Mouse (Mus musculus): ENCODE results near the gene Wdr43. TPM values are rescaled to one million over a fixed set of nuclear protein-coding genes. Genes with fewer than 3 reads are reported as not detected.
A peak's percentile ranks its signal among the peaks of the same experiment; 100 is the strongest.

The Wdr43 gene
- total RNA-seq (2014; rRNA removed): 19.4 and 80.8 TPM in 2 replicates
- 33.6 and 36.0 TPM in 2 replicates for polyA plus RNA-seq (2015; fragmentation: Nextera tagmentation; extraction: Ambion mirVana)

DNA sequence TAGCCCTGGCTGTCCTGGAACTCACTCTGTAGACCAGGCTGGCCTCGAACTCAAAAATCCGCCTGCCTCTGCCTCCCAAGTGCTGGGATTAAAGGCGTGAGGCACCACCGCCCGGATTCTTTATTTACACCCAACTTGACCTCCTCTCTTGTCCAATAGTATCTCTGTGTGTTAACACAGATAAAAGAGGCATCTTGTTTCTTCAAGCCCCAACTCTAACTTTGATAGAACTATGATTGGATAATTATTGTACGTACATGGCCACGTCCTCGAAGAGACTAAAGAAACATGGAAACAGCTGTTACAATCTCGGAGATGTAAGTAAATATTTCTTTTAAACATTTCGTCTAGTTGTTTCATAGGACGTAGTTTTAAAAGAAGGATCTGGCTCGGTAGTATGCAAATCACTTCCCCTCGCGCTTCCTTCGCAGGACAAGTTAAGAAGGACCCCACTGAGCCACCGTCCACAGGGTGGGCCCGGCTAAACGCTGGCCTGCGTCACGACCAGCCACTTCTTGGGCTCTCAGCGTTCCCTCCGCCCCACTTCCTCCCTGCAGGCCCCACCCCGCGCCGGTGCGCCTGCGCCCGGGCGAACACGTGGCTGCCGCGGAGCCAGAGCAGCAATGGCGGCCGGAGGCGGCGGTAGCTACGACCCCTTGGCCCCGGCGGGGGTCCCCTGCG is at the start of gene Wdr43:
Gene Wdr43, plus strand, starts transcription at position 258 of the 681 bp plus-strand sequence.
- peak within 1 kb of the TSS; percentile 91 for H3K9ac ChIP-seq (replicated peaks; ENCODE audit: low read length)
- no peak for TF ChIP-seq CTCF (IDR thresholded peaks at IDR 0.05; ENCODE audit: low read depth)
- DNase-seq (ENCODE audit: low spot score) (peak; percentile 98), ATAC-seq (peak; percentile 100)
- peaks cover 15% of the 10 kb centered on the region for H3K4me1 ChIP-seq (ENCODE audit: insufficient read depth, low read length)
- H3K9me3 ChIP-seq (ENCODE audit: low read length): no peaks in the 10 kb centered on the region
- peak within 1 kb of the TSS; percentile 81 for H3K4me2 ChIP-seq (ENCODE audit: low read depth, low read length)
- 7% methylated on average over 40 of the region's 40 CpGs for WGBS
- no peaks in the 10 kb centered on the region for H3K27me3 ChIP-seq (ENCODE audit: insufficient read depth, low read length)
- H3K27ac ChIP-seq: peak within 1 kb of the TSS; percentile 64; the same call in 1 of the 2 replicates
- peak within 1 kb of the TSS; percentile 100 for H3K4me3 ChIP-seq (ENCODE audit: low read length)
- no peaks in the 10 kb centered on the region; the same call in 1 of the 2 replicates for H3K36me3 ChIP-seq (ENCODE audit: insufficient read depth, low read length)

DNA sequence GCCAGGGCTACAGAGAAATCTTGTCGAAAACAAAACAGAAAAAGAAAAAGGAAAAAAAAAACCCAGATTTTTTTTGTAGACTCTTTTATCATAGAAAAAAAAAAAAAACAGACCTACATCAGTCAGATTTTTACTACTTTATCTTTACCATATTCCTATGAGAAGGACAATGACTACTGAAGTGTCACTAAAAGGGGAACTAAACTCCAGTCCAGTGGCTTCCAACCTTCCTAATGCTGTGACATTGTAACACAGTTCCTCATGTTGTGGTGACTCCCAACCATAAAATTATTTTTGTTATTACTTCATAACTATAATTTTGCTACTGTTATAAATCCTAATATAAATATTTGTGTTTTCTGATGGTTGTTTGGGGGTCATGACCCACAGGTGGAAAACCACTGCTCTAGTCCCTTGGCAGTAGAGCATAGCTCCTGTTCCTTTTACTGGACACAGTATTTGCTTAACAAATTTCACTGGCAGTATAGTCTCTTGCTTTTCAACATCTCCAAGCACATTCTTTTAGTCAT is 36.5 kb upstream of the Wdr43 start:
- no peaks in the 10 kb centered on the region for H3K9me3 ChIP-seq (ENCODE audit: low read length)
- H3K27ac ChIP-seq: no peak overlapping the region
- no peak for TF ChIP-seq CTCF (IDR thresholded peaks at IDR 0.05; ENCODE audit: low read depth)
- no peaks in the 10 kb centered on the region for H3K36me3 ChIP-seq (ENCODE audit: insufficient read depth, low read length)
- H3K4me1 ChIP-seq (ENCODE audit: insufficient read depth, low read length): no peaks in the 10 kb centered on the region
- no peaks in the 10 kb centered on the region for H3K27me3 ChIP-seq (ENCODE audit: insufficient read depth, low read length)
- no peak overlapping the region for H3K9ac ChIP-seq (replicated peaks; ENCODE audit: low read length)
- 86% methylated on average over 1 of the region's 1 CpGs for WGBS
- ATAC-seq (no peak), DNase-seq (ENCODE audit: low spot score) (no peak)
- no peak overlapping the region for H3K4me2 ChIP-seq (ENCODE audit: low read depth, low read length)
- no peak overlapping the region for H3K4me3 ChIP-seq (ENCODE audit: low read length)

DNA sequence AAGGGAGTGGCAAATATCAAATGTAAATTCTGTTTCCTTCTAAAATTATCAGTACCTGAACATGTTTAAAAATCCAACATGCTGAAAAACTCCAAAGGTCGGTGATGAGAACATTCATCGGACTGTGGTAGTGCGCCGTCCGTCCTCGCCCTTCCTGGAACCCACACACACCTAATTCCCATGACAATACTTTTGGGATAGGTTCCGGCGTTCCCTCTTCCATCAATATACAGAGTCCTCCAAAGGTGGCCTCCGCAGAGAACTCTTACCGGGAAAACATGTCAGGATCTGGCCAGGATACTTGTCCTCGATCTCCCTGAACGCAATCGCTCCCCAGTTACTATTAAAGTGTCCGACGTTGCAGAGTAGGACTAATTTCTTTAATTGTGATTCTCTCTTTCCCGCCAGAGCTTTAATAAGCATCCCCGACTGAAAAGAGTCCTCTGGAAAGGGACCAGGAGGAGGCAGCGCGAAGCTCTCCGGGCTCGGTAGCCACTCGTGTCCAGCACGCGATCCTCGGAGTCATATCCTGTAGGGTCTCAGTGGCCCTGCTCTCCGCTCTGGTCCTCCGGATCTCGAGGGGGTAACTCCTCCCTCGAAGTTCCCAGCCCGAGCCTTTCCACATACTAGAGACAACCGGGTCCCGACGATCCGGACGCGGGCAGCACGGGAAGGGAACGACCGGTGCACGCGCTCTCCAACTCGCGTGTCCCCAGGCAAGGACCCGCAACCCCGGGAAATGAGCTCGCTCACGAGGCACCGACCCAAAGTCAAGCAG is 17.6 kb upstream of the Wdr43 start:
- H3K4me3 ChIP-seq (ENCODE audit: low read length): peak overlapping the region; percentile 78
- H3K4me1 ChIP-seq (ENCODE audit: insufficient read depth, low read length): peaks cover 13% of the 10 kb centered on the region
- no peaks in the 10 kb centered on the region for H3K9me3 ChIP-seq (ENCODE audit: low read length)
- TF ChIP-seq CTCF (IDR thresholded peaks at IDR 0.05; ENCODE audit: low read depth): no peak
- peak overlapping the region; percentile 84 for H3K27ac ChIP-seq
- no peaks in the 10 kb centered on the region for H3K27me3 ChIP-seq (ENCODE audit: insufficient read depth, low read length)
- peak; percentile 47 for DNase-seq (ENCODE audit: low spot score)
- ATAC-seq: peak; percentile 82
- WGBS: under 1% methylated on average over 48 of the region's 48 CpGs
- H3K9ac ChIP-seq (replicated peaks; ENCODE audit: low read length): peak overlapping the region; percentile 76
- H3K4me2 ChIP-seq (ENCODE audit: low read depth, low read length): peak overlapping the region; percentile 93
- no peaks in the 10 kb centered on the region for H3K36me3 ChIP-seq (ENCODE audit: insufficient read depth, low read length)

DNA sequence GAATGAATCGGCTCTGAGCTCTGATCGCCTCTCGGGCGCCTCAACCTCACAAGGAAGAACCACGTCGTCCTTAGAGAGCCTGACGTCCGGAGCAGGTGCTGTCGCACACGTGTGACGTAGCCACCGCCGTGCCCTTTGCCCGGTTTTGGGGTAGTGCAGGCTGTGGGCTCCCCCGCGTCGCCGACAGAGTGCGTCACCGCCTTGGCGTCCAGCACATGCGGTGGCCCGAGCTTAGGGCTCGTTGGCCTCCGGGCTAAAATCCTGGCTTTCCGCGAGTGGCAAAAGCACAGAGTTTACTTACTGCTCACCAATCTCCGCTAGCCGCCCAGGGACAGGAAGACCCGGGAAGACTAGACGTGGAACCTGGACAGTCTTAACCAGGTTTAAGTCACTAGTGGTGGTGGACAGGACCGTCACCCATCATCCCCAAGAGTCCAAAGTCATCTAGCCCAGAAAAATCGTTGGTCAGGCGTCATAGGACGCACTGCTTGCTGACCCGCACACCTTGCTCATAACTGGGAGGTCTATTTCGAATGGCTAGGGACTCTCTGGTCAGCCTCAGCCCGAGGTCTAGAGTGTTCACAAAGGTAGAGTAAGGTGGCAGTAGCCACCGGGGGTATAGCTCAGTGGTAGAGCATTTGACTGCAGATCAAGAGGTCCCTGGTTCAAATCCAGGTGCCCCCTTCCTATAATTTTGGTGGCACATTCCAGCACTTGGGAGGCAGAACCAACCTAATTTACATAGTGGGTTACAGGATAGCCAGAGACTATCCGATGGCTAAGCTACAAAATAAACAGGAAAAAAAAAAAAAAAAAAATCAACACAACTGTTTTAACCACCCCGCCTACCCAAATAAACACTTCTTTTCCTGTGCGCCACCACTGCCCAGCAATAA is 16.8 kb upstream of the Wdr43 start:
- TF ChIP-seq CTCF (IDR thresholded peaks at IDR 0.05; ENCODE audit: low read depth): no peak
- WGBS: 5% methylated on average over 42 of the region's 42 CpGs
- Histone ChIP-seq H3K27me3 (ENCODE audit: insufficient read depth, low read length) (no peaks in the 10 kb centered on the region), H3K4me2 (ENCODE audit: low read depth, low read length) (peak overlapping the region; percentile 93), H3K9me3 (ENCODE audit: low read length) (no peaks in the 10 kb centered on the region), H3K36me3 (ENCODE audit: insufficient read depth, low read length) (no peaks in the 10 kb centered on the region), H3K27ac (peak overlapping the region; percentile 84), H3K4me3 (ENCODE audit: low read length) (peak overlapping the region; percentile 78), H3K9ac (replicated peaks; ENCODE audit: low read length) (peak overlapping the region; percentile 76), H3K4me1 (ENCODE audit: insufficient read depth, low read length) (peaks cover 13% of the 10 kb centered on the region)
- ATAC-seq (peak; percentile 99), DNase-seq (ENCODE audit: low spot score) (peak; percentile 97)

DNA sequence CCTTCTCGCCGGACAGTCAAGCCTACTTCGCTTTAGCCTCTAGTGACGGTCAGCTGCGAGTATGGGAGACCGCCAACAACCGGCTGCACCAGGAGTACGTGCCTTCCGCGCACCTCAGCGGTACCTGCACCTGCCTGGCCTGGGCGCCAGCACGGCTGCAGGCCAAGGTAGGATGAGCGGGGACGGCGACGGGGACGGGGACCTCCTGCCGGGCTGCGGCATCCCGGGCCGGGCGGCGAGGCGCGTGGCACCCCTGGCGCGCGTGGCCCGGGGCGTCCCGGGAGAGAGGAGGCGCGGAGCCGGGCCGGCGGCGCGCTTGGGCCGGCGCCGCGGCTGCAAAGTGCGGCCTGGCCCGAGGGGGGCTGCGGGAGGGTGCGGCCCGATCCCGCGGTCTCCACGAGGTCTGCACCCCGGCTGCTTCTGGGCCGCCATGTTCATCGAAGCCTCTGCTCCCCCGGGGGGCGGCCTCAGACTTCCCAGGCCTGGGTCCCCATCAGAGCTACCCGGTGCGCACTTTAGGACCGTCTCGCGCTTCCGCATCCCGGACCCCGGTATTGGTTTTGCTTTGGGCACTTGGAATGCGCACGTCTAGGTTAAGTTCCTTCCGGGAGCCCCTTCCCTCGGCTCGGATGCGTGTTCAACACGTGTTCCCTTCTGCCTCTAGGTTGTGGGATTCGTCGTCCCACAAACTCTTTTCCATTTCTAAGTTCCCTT is 781 bp downstream of the Wdr43 start:
- Histone ChIP-seq H3K4me2 (ENCODE audit: low read depth, low read length) (peak overlapping the region; percentile 81), H3K27ac (peak overlapping the region; percentile 64; the same call in 1 of the 2 replicates), H3K4me3 (ENCODE audit: low read length) (peak overlapping the region; percentile 100), H3K9ac (replicated peaks; ENCODE audit: low read length) (peak overlapping the region; percentile 91), H3K9me3 (ENCODE audit: low read length) (no peaks in the 10 kb centered on the region), H3K4me1 (ENCODE audit: insufficient read depth, low read length) (peaks cover 15% of the 10 kb centered on the region), H3K27me3 (ENCODE audit: insufficient read depth, low read length) (no peaks in the 10 kb centered on the region), H3K36me3 (ENCODE audit: insufficient read depth, low read length) (no peaks in the 10 kb centered on the region; the same call in 1 of the 2 replicates)
- no peak for TF ChIP-seq CTCF (IDR thresholded peaks at IDR 0.05; ENCODE audit: low read depth)
- WGBS: under 1% methylated on average over 56 of the region's 73 CpGs
- ATAC-seq (peak; percentile 78), DNase-seq (ENCODE audit: low spot score) (peak; percentile 25)

All from hindbrain, postnatal 0 days (tissue).